Mouse (Mus musculus): ENCODE data around the gene Specc1. TPM values are rescaled to one million over a fixed set of nuclear protein-coding genes. Genes with fewer than 3 reads are reported as not detected.

The Specc1 gene
- total and polyA plus RNA-seq, 2 experiments from 2014 or later: 12.8 to 25.0 TPM

DNA sequence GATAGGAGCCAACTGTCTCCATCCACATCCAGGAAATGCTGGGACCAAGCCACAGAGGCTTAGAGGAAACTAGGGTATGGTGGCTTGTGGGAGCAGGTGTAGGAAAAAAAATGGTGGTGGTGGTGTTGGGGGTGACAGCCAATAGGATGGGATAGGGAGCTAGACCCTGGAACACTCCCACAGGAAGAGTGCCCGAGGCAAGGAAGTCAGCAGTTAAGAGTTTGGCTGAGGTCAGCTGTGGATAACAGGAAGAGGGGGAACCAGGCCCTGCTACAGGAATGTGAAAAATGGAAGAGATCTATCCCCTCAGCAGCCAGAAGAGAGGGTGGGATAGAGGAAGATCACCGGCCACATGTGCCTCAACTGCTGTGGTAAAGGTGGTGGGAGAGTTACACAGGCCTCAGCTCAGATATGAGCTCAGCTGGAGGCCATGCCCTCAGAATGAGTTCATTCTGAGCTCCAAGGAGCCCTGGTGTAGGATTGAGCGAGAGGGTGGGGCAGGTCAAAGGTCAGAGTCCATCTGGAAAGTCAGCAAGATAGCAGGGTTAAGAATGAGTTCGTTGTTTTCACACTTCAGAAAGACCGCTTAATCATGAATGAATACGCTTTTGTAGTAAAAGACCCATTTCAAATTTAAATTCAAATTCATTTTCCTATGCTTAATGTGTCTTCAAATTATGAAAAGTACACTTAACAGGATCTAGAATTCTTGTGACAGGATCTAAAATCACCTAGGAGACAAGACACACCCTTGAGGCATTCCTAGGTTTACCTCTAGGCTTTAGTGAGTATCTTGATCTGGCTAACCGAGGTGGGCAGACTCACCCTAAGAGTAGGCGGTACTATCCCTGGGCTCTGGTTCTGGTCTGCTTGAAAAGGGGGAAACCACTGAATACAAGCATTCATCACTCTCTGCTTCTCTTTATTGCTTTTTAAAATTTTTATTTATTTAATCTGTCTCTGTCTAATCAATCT, 94.1 kb downstream of the Specc1 start:
- 66% methylated on average over 8 of the region's 8 CpGs for WGBS
- DNase-seq (ENCODE audit: low spot score): no peak
- Histone ChIP-seq H3K9ac (replicated peaks; ENCODE audit: low read length, poor library complexity, severe bottlenecking) (no peak overlapping the region), H3K4me3 (ENCODE audit: low read depth, low read length) (no peak overlapping the region), H3K9me3 (ENCODE audit: low read length) (no peaks in the 10 kb centered on the region), H3K36me3 (ENCODE audit: insufficient read depth, low read length) (no peaks in the 10 kb centered on the region), H3K27ac (ENCODE audit: low read depth, low read length) (no peak overlapping the region), H3K4me1 (ENCODE audit: insufficient read depth, low read length) (no peaks in the 10 kb centered on the region), H3K27me3 (ENCODE audit: insufficient read depth, low read length) (no peaks in the 10 kb centered on the region), H3K4me2 (ENCODE audit: low read depth, low read length, poor library complexity, severe bottlenecking) (no peak overlapping the region)
- ATAC-seq (ENCODE audit: low FRiP score): no peak
- no peak for TF ChIP-seq CTCF (IDR thresholded peaks at IDR 0.05)

DNA sequence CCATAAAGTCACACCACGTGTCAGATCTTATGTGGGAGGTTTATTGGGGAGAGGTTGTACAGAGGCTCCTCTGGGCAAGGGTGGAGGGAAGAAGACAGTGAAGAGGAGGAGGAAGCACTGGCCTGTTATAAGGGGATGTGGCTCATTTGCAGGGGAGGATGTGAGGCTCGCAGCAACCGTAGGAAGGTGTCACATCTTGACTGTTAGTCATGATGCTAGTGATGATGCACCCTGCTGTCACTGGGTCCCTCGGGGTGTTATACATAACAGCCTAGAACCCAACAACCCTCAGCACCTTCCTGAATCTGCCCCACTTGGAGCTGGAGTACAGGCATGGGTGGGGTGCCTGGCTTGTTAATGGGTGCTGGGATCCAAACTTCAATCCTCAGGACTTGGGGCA, 94.9 kb downstream of the Specc1 start:
- TF ChIP-seq CTCF (IDR thresholded peaks at IDR 0.05): no peak
- Histone ChIP-seq H3K36me3 (ENCODE audit: insufficient read depth, low read length) (no peaks in the 10 kb centered on the region), H3K27ac (ENCODE audit: low read depth, low read length) (no peak overlapping the region), H3K4me1 (ENCODE audit: insufficient read depth, low read length) (no peaks in the 10 kb centered on the region), H3K4me2 (ENCODE audit: low read depth, low read length, poor library complexity, severe bottlenecking) (no peak overlapping the region), H3K4me3 (ENCODE audit: low read depth, low read length) (no peak overlapping the region), H3K9me3 (ENCODE audit: low read length) (no peaks in the 10 kb centered on the region), H3K27me3 (ENCODE audit: insufficient read depth, low read length) (no peaks in the 10 kb centered on the region), H3K9ac (replicated peaks; ENCODE audit: low read length, poor library complexity, severe bottlenecking) (no peak overlapping the region)
- 96% methylated on average over 4 of the region's 4 CpGs for WGBS
- no peak for DNase-seq (ENCODE audit: low spot score)
- ATAC-seq (ENCODE audit: low FRiP score): no peak

DNA sequence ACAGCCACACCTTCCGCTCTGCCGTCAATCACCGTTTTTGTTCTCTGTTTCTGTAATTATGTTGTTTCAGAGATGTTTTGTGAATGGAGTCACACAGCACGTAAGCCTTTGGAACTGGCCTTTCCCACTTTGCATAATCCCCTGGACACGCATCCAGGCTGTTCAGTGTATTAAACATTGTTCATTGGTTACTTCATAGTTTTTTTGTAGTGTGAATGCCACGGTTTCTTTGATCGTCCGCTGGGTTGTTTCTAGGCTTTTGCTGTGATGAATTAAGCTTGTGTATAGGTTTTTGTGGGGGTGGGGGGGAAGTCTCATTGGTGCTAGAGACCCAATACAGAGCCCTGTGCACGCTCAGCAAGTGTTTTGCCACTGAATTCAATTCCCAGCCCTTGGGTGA, 97.4 kb downstream of the Specc1 start:
- H3K36me3 ChIP-seq (ENCODE audit: insufficient read depth, low read length): no peaks in the 10 kb centered on the region
- no peaks in the 10 kb centered on the region for H3K9me3 ChIP-seq (ENCODE audit: low read length)
- H3K9ac ChIP-seq (replicated peaks; ENCODE audit: low read length, poor library complexity, severe bottlenecking): no peak overlapping the region
- no peak overlapping the region for H3K4me2 ChIP-seq (ENCODE audit: low read depth, low read length, poor library complexity, severe bottlenecking)
- 9% methylated on average over 9 of the region's 9 CpGs for WGBS
- no peak overlapping the region for H3K27ac ChIP-seq (ENCODE audit: low read depth, low read length)
- H3K4me1 ChIP-seq (ENCODE audit: insufficient read depth, low read length): no peaks in the 10 kb centered on the region
- no peak for TF ChIP-seq CTCF (IDR thresholded peaks at IDR 0.05)
- no peak overlapping the region for H3K4me3 ChIP-seq (ENCODE audit: low read depth, low read length)
- DNase-seq (ENCODE audit: low spot score): no peak
- H3K27me3 ChIP-seq (ENCODE audit: insufficient read depth, low read length): no peaks in the 10 kb centered on the region
- no peak for ATAC-seq (ENCODE audit: low FRiP score)

DNA sequence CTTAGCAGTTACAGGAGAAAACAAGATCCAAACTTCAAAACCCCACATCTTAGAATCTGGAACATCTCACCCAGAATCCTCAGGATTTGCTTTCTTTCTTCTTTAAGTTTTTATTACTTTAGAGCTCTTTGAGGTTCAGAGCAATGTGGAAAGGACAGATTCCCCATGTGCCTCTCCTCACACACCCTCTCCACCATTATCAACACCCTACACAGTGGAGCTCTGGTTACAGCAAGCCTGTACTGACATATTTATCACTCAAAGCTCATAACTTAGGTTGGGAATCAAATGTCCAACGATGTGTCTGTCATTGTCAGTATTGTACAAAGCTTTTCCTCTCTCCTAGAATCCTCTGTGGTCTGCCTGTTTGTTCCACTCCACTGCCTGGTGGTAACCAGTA, 108.0 kb downstream of the Specc1 start:
- ATAC-seq (ENCODE audit: low FRiP score): no peak
- H3K27ac ChIP-seq (ENCODE audit: low read depth, low read length): no peak overlapping the region
- no peak for TF ChIP-seq CTCF (IDR thresholded peaks at IDR 0.05)
- no peaks in the 10 kb centered on the region for H3K27me3 ChIP-seq (ENCODE audit: insufficient read depth, low read length)
- H3K4me3 ChIP-seq (ENCODE audit: low read depth, low read length): no peak overlapping the region
- no peak overlapping the region for H3K4me2 ChIP-seq (ENCODE audit: low read depth, low read length, poor library complexity, severe bottlenecking)
- no peak overlapping the region for H3K9ac ChIP-seq (replicated peaks; ENCODE audit: low read length, poor library complexity, severe bottlenecking)
- H3K36me3 ChIP-seq (ENCODE audit: insufficient read depth, low read length): no peaks in the 10 kb centered on the region
- no peaks in the 10 kb centered on the region for H3K4me1 ChIP-seq (ENCODE audit: insufficient read depth, low read length)
- DNase-seq (ENCODE audit: low spot score): no peak
- H3K9me3 ChIP-seq (ENCODE audit: low read length): no peaks in the 10 kb centered on the region
- 61% methylated on average over 1 of the region's 1 CpGs for WGBS

DNA sequence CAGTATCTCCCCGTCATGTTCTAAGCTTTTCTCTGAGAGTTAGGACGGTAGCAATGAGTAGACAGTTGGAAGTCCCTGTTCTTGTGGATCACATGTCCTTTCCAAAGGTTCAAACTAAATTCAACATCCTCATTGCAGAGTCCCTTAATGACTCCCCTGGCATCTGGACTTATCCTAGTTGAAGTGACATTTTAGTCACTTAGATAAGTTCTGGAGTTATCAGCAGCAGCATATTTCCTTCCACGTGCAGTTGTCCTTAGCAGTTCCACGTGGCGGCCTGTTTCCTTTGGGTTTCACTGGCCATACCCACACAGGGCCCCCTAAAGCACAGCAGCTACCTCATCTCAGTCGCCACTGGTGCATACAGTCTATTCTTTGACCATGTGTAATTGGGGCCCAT, 109.1 kb downstream of the Specc1 start:
- no peak overlapping the region for H3K4me3 ChIP-seq (ENCODE audit: low read depth, low read length)
- H3K9ac ChIP-seq (replicated peaks; ENCODE audit: low read length, poor library complexity, severe bottlenecking): no peak overlapping the region
- no peaks in the 10 kb centered on the region for H3K4me1 ChIP-seq (ENCODE audit: insufficient read depth, low read length)
- no peak for DNase-seq (ENCODE audit: low spot score)
- H3K4me2 ChIP-seq (ENCODE audit: low read depth, low read length, poor library complexity, severe bottlenecking): no peak overlapping the region
- WGBS: 83% methylated on average over 6 of the region's 6 CpGs
- no peaks in the 10 kb centered on the region for H3K27me3 ChIP-seq (ENCODE audit: insufficient read depth, low read length)
- ATAC-seq (ENCODE audit: low FRiP score): no peak
- TF ChIP-seq CTCF (IDR thresholded peaks at IDR 0.05): no peak
- H3K27ac ChIP-seq (ENCODE audit: low read depth, low read length): no peak overlapping the region
- no peaks in the 10 kb centered on the region for H3K9me3 ChIP-seq (ENCODE audit: low read length)
- no peaks in the 10 kb centered on the region for H3K36me3 ChIP-seq (ENCODE audit: insufficient read depth, low read length)

DNA sequence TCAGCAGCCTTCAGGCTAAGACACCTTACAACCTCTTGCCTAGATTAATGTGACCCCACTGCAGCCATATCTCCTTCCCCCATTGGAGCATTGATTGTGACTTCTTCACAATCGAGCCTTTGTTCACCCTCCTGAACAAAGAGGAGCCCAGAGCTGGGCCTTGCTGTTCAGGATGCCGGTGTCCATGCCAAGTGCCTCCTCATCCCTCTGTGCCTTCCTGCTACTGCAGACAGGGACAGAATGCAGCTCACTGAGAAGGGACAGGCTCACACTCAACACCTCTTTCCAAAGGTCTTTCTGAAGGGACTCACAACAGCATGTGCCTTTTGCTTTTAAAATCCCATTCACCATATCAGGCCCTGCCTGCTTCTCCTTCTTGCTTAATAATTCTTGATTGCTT, 113.0 kb downstream of the Specc1 start:
- Histone ChIP-seq H3K9me3 (ENCODE audit: low read length) (no peaks in the 10 kb centered on the region), H3K9ac (replicated peaks; ENCODE audit: low read length, poor library complexity, severe bottlenecking) (no peak overlapping the region), H3K4me1 (ENCODE audit: insufficient read depth, low read length) (no peaks in the 10 kb centered on the region), H3K36me3 (ENCODE audit: insufficient read depth, low read length) (no peaks in the 10 kb centered on the region), H3K27me3 (ENCODE audit: insufficient read depth, low read length) (no peaks in the 10 kb centered on the region), H3K27ac (ENCODE audit: low read depth, low read length) (no peak overlapping the region), H3K4me3 (ENCODE audit: low read depth, low read length) (no peak overlapping the region), H3K4me2 (ENCODE audit: low read depth, low read length, poor library complexity, severe bottlenecking) (no peak overlapping the region)
- WGBS: 39% methylated on average over 2 of the region's 2 CpGs
- DNase-seq (ENCODE audit: low spot score): peak; percentile 38
- no peak for ATAC-seq (ENCODE audit: low FRiP score)
- no peak for TF ChIP-seq CTCF (IDR thresholded peaks at IDR 0.05)
